Mouse (Mus musculus) midbrain, embryonic 13.5 days (tissue): Measurements from ENCODE around the gene Dhx16. TPM values are rescaled to one million over a fixed set of nuclear protein-coding genes. Genes with fewer than 3 reads are reported as not detected.

ENCODE experiments used
- ATAC-seq: fragments of 200-750 bp; cut with Nextera tagmentation; 2 replicates; pipeline ENCODE4 v1.8.0; 2017; ENCODE audit warnings: mild to moderate bottlenecking, moderate TSS enrichment, moderate library complexity
- H3K27ac ChIP-seq: fragments of 300-500 bp; sonication (generic); 2 replicates; pipeline ENCODE4 v1.5.1; 2015; ENCODE audit warnings: inconsistent platforms, mild to moderate bottlenecking, moderate library complexity
- H3K27me3 ChIP-seq: fragments of 300-500 bp; sonication (generic); 2 replicates; pipeline ENCODE4 v1.6.1; 2015; ENCODE audit warnings: mild to moderate bottlenecking, inconsistent platforms
- H3K36me3 ChIP-seq: fragments of 300-500 bp; sonication (generic); 2 replicates; pipeline ENCODE4 v1.6.1; 2015; ENCODE audit warnings: mild to moderate bottlenecking, inconsistent platforms
- H3K4me1 ChIP-seq: fragments of 300-500 bp; sonication (generic); replicated peaks from 2 replicates; pipeline ENCODE4 v1.6.1; 2015; ENCODE audit warnings: inconsistent platforms
- H3K4me2 ChIP-seq: fragments of 300-500 bp; sonication (generic); replicated peaks from 2 replicates; pipeline ENCODE4 v1.6.1; 2015; ENCODE audit warnings: moderate library complexity, mild to moderate bottlenecking, inconsistent platforms
- H3K4me3 ChIP-seq: fragments of 300-500 bp; sonication (generic); replicated peaks from 2 replicates; pipeline ENCODE4 v1.5.1; 2015; ENCODE audit warnings: mild to moderate bottlenecking, inconsistent platforms
- H3K9ac ChIP-seq: fragments of 300-500 bp; sonication (generic); replicated peaks from 2 replicates; pipeline ENCODE4 v1.6.1; 2015; ENCODE audit warnings: mild to moderate bottlenecking, inconsistent platforms
- H3K9me3 ChIP-seq: fragments of 300-500 bp; sonication (generic); 2 replicates; pipeline ENCODE4 v1.6.1; 2016; ENCODE audit warnings: mild to moderate bottlenecking, inconsistent platforms
- WGBS: fragments of 180-500 bp; shearing (Covaris S2); methylation state at CpG from one replicate; pipeline ENCODE4 v1.1.7; 2015; 5-methylcytosine and 5-hydroxymethylcytosine counted together
- microRNA counts: library from miRNA; unstranded; fragments of <30 nt; microRNA quantifications from one replicate; lab custom pipeline; 2016
- microRNA-seq: library from miRNA; unstranded; fragments of <30 nt; microRNA quantifications from one replicate; pipeline ENCODE4, GENCODE M21; 2016
- polyA plus RNA-seq: library from polyadenylated mRNA; unstranded; fragments of >200 nt; fragmentation: Nextera tagmentation; extraction: Ambion mirVana; gene quantifications from 2 replicates; pipeline ENCODE4 v1.2.1, GENCODE M21; 2015

The Dhx16 gene
- polyA plus RNA-seq, 1 experiment from 2014 or later = 37.3 TPM

DNA sequence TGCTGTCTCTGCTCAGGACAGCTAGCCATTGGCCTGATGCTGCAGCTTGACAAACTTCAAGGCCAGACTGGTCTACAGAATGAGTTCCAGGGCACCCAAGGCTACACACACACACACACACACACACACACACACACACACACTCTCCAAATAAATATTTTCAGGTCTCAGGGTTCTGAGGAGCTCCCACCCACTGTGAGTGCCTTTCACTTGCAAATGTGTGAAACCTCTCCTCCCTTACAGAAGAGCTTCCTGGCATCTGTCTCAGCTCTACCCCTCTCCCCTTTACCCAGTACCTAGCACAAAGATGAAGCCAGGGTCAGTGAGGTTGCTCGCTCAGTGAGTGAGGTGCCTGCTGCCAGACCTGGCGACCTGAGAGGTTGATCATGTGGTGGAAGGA, 59.5 kb downstream of the Dhx16 start:
- Histone ChIP-seq H3K36me3 (no peaks in the 10 kb centered on the region), H3K4me2 (no peak overlapping the region), H3K4me1 (no peaks in the 10 kb centered on the region), H3K9ac (no peak overlapping the region), H3K4me3 (no peak overlapping the region), H3K27me3 (no peaks in the 10 kb centered on the region), H3K9me3 (no peaks in the 10 kb centered on the region), H3K27ac (no peak overlapping the region)
- 54% methylated on average over 2 of the region's 2 CpGs for WGBS
- no peak for ATAC-seq

DNA sequence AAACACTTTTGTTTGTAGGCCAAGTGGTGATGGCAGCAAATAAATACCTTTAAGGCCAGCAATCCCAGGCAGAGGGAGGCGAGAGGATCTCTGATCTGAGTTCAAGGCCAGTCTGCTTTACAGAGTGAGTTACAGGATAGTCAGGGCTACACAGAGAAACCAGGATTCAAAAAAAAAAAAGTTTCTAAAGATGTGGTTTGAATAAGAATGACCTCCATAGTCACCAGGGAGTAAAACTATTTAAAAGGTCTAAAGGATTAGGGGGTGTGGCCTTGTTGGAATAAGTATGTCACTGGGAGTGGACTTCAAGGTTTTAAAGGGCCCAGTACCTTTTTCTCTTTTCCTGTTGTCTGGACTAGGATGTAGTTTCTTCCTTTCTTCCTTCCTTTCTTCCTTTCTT, 60.3 kb downstream of the Dhx16 start:
- Histone ChIP-seq H3K9ac (no peak overlapping the region), H3K27ac (no peak overlapping the region), H3K4me2 (no peak overlapping the region), H3K4me1 (no peaks in the 10 kb centered on the region), H3K4me3 (no peak overlapping the region), H3K36me3 (no peaks in the 10 kb centered on the region), H3K9me3 (no peaks in the 10 kb centered on the region), H3K27me3 (no peaks in the 10 kb centered on the region)
- 41% methylated on average over 1 of the region's 1 CpGs for WGBS
- no peak for ATAC-seq

MicroRNAs within 50 kb of the gene (microRNA counts, 519-probe panel; counts per million panel counts)
- microRNA mmu-miR-1894-3p (lab: Ali Mortazavi, UCI) = 110 counts per million, percentile 56 among the panel's probes with 10 or more counts
- 110 counts per million, percentile 56 among the panel's probes with 10 or more counts for microRNA mmu-miR-1894-5p (lab: Ali Mortazavi, UCI)

Small RNA genes lying within 50 kb of the gene (microRNA-seq; reads per million reads assigned to microRNA genes)
- not detected for gene Gm28033
- not detected for gene Mir1894

Other genes starting within 250 kb of the Dhx16 start
- not detected in 2 replicates for gene Mucl3, start 236.1 kb upstream of the Dhx16 start, polyA plus RNA-seq
- gene Vars2, start 212.2 kb upstream of the Dhx16 start, polyA plus RNA-seq = 13.0 and 15.1 TPM in 2 replicates
- gene Gtf2h4, start 206.1 kb upstream of the Dhx16 start, polyA plus RNA-seq = 31.5 and 32.0 TPM in 2 replicates
- gene Ddr1, start 175.2 kb upstream of the Dhx16 start, polyA plus RNA-seq = 163 and 187 TPM in 2 replicates
- gene Ier3, start 58.1 kb upstream of the Dhx16 start, polyA plus RNA-seq = 6.7 and 7.1 TPM in 2 replicates
- gene Flot1, start 56.6 kb upstream of the Dhx16 start, polyA plus RNA-seq = 59.6 and 67.4 TPM in 2 replicates
- 1,832 and 1,895 TPM in 2 replicates for gene Tubb5, start 41.5 kb upstream of the Dhx16 start, polyA plus RNA-seq
- 10.3 and 12.7 TPM in 2 replicates for gene Mdc1, start 38.3 kb upstream of the Dhx16 start, polyA plus RNA-seq
- gene Nrm, start 18.5 kb upstream of the Dhx16 start, polyA plus RNA-seq = 28.9 and 33.2 TPM in 2 replicates
- 23.8 and 27.4 TPM in 2 replicates for gene Ppp1r18, start 14.2 kb upstream of the Dhx16 start, polyA plus RNA-seq
- gene 2310061I04Rik, start 17.6 kb downstream of the Dhx16 start, polyA plus RNA-seq = 34.7 and 36.8 TPM in 2 replicates
- 458 and 466 TPM in 2 replicates for gene Atat1, start 30.3 kb downstream of the Dhx16 start, polyA plus RNA-seq
- gene Mrps18b, start 36.6 kb downstream of the Dhx16 start, polyA plus RNA-seq = 49.9 and 54.6 TPM in 2 replicates
- 51.3 and 54.6 TPM in 2 replicates for gene Ppp1r10, start 36.6 kb downstream of the Dhx16 start, polyA plus RNA-seq
- gene Abcf1, start 89.9 kb downstream of the Dhx16 start, polyA plus RNA-seq = 107 and 112 TPM in 2 replicates
- gene Gnl1, start 100.0 kb downstream of the Dhx16 start, polyA plus RNA-seq = 46.4 and 50.3 TPM in 2 replicates
- 69.0 and 74.6 TPM in 2 replicates for gene Prr3, start 100.4 kb downstream of the Dhx16 start, polyA plus RNA-seq
- 7.8 and 8.1 TPM in 2 replicates for gene H2-T24, start 140.7 kb downstream of the Dhx16 start, polyA plus RNA-seq
- 4.3 and 5.2 TPM in 2 replicates for gene H2-T23, start 153.0 kb downstream of the Dhx16 start, polyA plus RNA-seq
- gene H2-T22, start 162.9 kb downstream of the Dhx16 start, polyA plus RNA-seq = 4.4 and 4.8 TPM in 2 replicates
- not detected in 2 replicates for gene Gm6034, start 163.1 kb downstream of the Dhx16 start, polyA plus RNA-seq
- gene Gm11127, start 178.6 kb downstream of the Dhx16 start, polyA plus RNA-seq = not detected in 2 replicates
- gene Gm19684, start 241.9 kb downstream of the Dhx16 start, polyA plus RNA-seq = not detected in 2 replicates
- not detected in 2 replicates for gene Gm7030, start 249.6 kb downstream of the Dhx16 start, polyA plus RNA-seq